Mouse (Mus musculus) megakaryocyte, embryonic 14.5 days (primary cell): ENCODE results near the gene Enox1.

Experiments
- FLI1 ChIP-seq: IDR thresholded peaks from 2 replicates; pipeline ENCODE4 v1.6.1; 2012; ENCODE audit warnings: low read length, inconsistent platforms, mixed read lengths
- GATA1 ChIP-seq: IDR thresholded peaks from 3 replicates; pipeline ENCODE4 v1.6.1; 2012; ENCODE audit warnings: mixed read lengths, low read length, inconsistent platforms, borderline replicate concordance

- TF ChIP-seq GATA1: no peak
- TF ChIP-seq FLI1: no peak
Measured at GRCm38 (mm10) chr14:77370521-77370920, 214.0 kb downstream of the Enox1 start.
